Mouse (Mus musculus): ENCODE measurements at regions not wholly inside any gene's neighbourhood (a gene's known extent, or its start where the extent isn't known, plus 50 kb on each side); places are given as distances from the start of the nearest gene placed in this dataset.

GRCm38 (mm10) chr13:112152614-112153550 lies 135.4 kb upstream of the Ankrd55 start:
- Histone ChIP-seq H3K4me1 (replicated peaks) (peaks cover 17% of the 10 kb centered on the region), H3K4me3 (peak overlapping the region; percentile 13; the same call in 1 of the 2 replicates), H3K27ac (peak overlapping the region; percentile 78), H3K9ac (no peak overlapping the region), H3K4me2 (peak overlapping the region; percentile 47), H3K27me3 (no peaks in the 10 kb centered on the region), H3K9me3 (replicated peaks) (no peaks in the 10 kb centered on the region), H3K36me3 (no peaks in the 10 kb centered on the region)
- 12% methylated on average over 27 of the region's 27 CpGs for WGBS
- peak; percentile 83 for ATAC-seq (replicated peaks; ENCODE audit: insufficient number of reproducible peaks, insufficient read depth, low FRiP score, low read depth)

DNA sequence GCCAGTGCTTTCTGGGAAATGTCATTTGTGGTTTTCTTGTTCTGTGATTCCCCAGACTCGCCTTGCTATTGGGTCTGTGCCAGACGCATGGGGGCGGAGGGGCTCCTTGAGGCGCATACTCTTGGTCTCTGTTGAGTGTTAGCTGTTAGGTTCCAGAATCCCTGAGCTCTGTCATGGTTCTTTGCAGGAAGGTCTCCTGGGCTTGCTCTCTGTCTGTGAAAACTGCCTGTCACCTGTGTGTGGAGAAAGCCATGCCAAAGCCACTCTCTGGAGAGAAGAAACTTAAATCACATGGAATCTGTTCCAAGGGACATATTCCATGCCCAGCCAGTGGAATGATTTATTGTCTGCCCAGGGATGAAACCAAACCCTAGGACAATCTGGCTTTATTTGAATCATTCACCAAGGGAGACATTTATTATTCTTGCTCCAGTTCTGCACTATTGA lies 134.5 kb upstream of the Ankrd55 start:
- peak; percentile 69 for ATAC-seq (replicated peaks; ENCODE audit: insufficient number of reproducible peaks, insufficient read depth, low FRiP score, low read depth)
- WGBS, result 3% methylated on average over 4 of the region's 4 CpGs
- no peaks in the 10 kb centered on the region for H3K27me3 ChIP-seq
- no peaks in the 10 kb centered on the region for H3K9me3 ChIP-seq (replicated peaks)
- no peaks in the 10 kb centered on the region for H3K36me3 ChIP-seq
- H3K4me3 ChIP-seq, result no peak overlapping the region
- H3K9ac ChIP-seq, result no peak overlapping the region
- H3K4me1 ChIP-seq (replicated peaks), result peaks cover 17% of the 10 kb centered on the region
- H3K4me2 ChIP-seq, result no peak overlapping the region; the same call in 1 of the 2 replicates
- H3K27ac ChIP-seq, result peak overlapping the region; percentile 78

DNA sequence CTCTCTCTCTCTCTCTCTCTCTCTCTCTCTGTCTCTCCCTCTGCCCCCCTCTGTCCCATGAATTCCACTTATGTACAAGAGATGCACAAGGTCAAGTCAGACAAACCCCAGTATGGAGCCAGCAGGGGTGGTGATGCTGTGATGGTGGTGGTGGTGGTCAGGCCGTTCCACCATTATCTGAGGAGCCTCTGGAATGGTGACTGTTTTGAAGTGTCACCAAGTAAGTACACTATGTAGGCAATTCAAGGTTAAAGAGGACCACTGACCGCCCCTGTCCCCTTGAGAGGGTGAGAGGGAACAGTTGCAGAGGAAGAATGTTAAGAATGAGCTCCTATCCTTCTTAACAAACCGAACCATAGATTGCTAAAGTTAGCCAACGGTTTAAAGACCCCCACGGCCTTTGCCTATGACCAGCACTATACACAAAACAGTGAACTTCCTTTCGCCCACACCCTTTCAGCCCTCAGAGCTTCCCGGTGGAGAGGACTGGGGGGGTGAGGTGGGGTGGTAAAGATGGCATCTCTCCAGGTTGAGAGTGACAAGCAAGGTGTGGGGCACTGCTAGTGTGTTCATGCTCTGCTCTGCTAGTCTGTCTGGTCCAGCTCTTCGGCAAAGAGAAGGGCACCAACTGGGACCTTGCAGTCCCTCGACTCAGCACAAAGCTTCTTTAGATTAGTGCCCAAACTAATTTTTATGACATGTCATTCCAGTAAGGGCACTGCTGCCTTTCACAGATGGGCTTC lies 128.7 kb upstream of the Ankrd55 start:
- WGBS, result 36% methylated on average over 9 of the region's 9 CpGs
- H3K4me2 ChIP-seq, result no peak overlapping the region
- no peak overlapping the region for H3K9ac ChIP-seq

DNA sequence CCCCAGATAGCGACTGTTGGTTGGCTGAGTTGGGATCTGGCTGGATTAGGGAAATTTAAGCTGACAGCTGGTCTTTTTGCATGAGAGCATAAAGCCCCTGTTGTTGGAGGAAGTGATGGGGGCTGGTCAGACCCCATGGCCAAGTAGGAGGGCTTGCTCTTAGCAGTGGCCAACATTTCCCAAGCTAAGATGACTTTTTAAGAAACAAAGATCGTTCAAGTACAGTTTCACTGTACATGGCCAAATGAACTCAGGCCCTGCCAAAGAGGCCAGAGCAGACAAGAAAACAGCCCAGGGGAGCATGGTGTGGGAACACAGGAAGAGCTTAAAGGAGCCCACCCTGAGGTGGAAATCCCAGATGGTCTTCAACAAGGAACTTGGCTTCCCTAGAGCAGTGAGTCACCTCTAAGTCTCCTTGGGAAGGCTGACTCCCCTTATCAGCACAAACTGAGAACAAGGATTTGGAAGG lies 128.0 kb upstream of the Ankrd55 start:
- peak overlapping the region; percentile 78 for H3K27ac ChIP-seq
- no peaks in the 10 kb centered on the region for H3K27me3 ChIP-seq
- no peak overlapping the region for H3K4me2 ChIP-seq
- no peaks in the 10 kb centered on the region for H3K9me3 ChIP-seq (replicated peaks)
- WGBS, result 46% methylated on average over 2 of the region's 2 CpGs
- peak; percentile 79 for ATAC-seq (replicated peaks; ENCODE audit: insufficient number of reproducible peaks, insufficient read depth, low FRiP score, low read depth)
- peaks cover 18% of the 10 kb centered on the region for H3K4me1 ChIP-seq (replicated peaks)
- no peak overlapping the region for H3K9ac ChIP-seq
- H3K4me3 ChIP-seq, result no peak overlapping the region
- no peaks in the 10 kb centered on the region for H3K36me3 ChIP-seq

More for the DNA sequence above, 128.7 kb upstream of the Ankrd55 start:
- Histone ChIP-seq H3K4me1 (replicated peaks) (peaks cover 18% of the 10 kb centered on the region), H3K27ac (peak overlapping the region; percentile 78), H3K36me3 (no peaks in the 10 kb centered on the region), H3K27me3 (no peaks in the 10 kb centered on the region), H3K9me3 (replicated peaks) (no peaks in the 10 kb centered on the region), H3K4me3 (no peak overlapping the region)
- peak; percentile 45 for ATAC-seq (replicated peaks; ENCODE audit: insufficient number of reproducible peaks, insufficient read depth, low FRiP score, low read depth)

DNA sequence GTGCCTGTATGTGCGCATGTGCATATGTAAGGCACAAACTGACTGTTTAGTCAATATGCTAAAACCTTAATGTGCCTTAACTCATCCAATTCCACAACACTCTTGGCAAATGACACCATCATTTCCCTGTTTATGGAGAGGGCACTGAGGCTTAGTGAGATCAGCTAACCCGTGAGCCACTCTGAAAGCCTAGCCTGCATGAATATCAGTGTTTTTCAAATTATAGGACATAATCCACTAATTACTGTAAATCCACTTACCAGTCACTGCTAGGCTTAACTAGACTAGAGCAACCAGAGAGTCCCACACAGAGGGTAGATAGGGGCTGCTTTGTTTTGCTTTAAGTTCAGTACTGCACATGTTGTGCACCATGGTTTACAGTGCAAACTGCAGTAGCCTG lies 127.5 kb upstream of the Ankrd55 start:
- no peak overlapping the region for H3K9ac ChIP-seq
- peaks cover 18% of the 10 kb centered on the region for H3K4me1 ChIP-seq (replicated peaks)
- no peak overlapping the region for H3K4me2 ChIP-seq
- no peak overlapping the region for H3K4me3 ChIP-seq
- H3K36me3 ChIP-seq, result no peaks in the 10 kb centered on the region
- 71% methylated on average over 2 of the region's 2 CpGs for WGBS
- no peaks in the 10 kb centered on the region for H3K27me3 ChIP-seq
- 0 out of 2 replicates have a peak, but pooled peaks have one; percentile 6 for ATAC-seq (replicated peaks; ENCODE audit: insufficient number of reproducible peaks, insufficient read depth, low FRiP score, low read depth)
- H3K9me3 ChIP-seq (replicated peaks), result no peaks in the 10 kb centered on the region
- H3K27ac ChIP-seq, result peak overlapping the region; percentile 78; the same call in 1 of the 2 replicates

DNA sequence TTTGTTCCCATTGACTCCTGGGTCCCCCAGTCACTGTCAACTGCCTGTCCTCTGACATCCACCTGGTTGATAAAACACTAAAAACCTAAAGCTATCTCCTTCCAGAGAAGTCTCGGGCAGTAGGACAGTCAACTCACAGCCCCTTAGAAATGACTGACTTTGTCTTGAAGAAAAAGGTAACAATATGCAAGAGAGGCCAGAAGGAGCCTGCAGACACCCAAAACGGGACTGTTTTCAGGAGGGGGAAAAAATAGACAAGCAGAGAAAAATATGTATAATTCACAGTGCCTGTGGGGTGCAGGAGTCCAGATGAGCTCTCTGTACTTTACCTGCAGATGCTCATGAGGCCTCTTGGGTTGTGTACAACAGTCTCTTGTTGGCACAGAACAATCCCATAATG lies 126.4 kb upstream of the Ankrd55 start:
- Histone ChIP-seq H3K27ac (no peak overlapping the region), H3K27me3 (no peaks in the 10 kb centered on the region), H3K4me1 (replicated peaks) (peaks cover 18% of the 10 kb centered on the region), H3K4me3 (no peak overlapping the region), H3K36me3 (no peaks in the 10 kb centered on the region), H3K4me2 (no peak overlapping the region), H3K9ac (no peak overlapping the region), H3K9me3 (replicated peaks) (no peaks in the 10 kb centered on the region)
- 81% methylated on average over 2 of the region's 2 CpGs for WGBS
- no peak for ATAC-seq (replicated peaks; ENCODE audit: insufficient number of reproducible peaks, insufficient read depth, low FRiP score, low read depth)

DNA sequence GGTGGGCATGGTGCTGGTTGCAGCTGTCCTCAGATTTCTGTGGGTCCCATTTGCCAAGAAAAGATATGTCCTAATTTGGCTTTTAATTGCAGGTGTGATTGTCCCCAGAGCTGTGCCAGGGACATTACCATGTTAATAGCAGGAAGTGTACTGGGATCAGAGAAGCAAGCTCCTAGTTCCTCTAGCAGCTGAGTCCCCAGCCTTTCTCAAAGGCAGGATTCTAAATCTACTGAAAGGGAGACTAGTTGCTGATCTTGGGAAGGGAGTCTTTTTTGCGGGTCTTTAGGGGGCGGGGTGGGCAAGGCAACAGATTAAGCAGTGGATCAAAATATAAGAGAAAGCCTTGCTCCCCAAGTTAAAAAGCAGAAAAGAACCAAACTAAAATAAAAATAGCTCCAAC lies 122.3 kb upstream of the Ankrd55 start:
- 79% methylated on average over 2 of the region's 2 CpGs for WGBS
- no peak overlapping the region for H3K4me3 ChIP-seq
- H3K9ac ChIP-seq, result no peak overlapping the region
- H3K27ac ChIP-seq, result no peak overlapping the region
- no peak overlapping the region for H3K4me2 ChIP-seq
- H3K4me1 ChIP-seq (replicated peaks), result peaks cover 2% of the 10 kb centered on the region; the same call in 1 of the 2 replicates
- no peak for ATAC-seq (replicated peaks; ENCODE audit: insufficient number of reproducible peaks, insufficient read depth, low FRiP score, low read depth)
- H3K27me3 ChIP-seq, result no peaks in the 10 kb centered on the region
- H3K9me3 ChIP-seq (replicated peaks), result no peaks in the 10 kb centered on the region
- H3K36me3 ChIP-seq, result no peaks in the 10 kb centered on the region

DNA sequence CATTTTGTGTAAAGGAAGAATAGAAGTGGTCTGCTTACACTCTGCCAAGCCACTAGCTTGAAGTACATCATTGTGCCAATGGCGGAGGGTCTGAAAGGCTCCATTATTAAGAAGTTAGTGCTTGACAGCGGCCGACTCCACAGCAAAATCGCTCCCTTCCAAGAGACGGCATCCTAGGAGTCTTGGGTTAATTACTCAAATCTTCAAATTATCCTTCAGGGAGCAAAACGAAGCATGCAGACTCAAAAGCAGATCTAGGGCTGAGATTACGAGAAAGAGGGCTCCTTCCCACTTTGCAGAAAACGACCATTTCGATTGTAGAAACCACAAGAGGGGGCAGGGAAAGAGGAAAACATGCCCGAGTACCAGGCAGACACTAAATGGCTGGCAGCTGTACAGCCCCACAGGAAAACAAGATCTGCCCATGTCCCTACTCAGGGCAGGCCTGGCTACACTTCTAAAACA lies 121.9 kb upstream of the Ankrd55 start:
- Histone ChIP-seq H3K4me2 (no peak overlapping the region), H3K27ac (no peak overlapping the region), H3K4me1 (replicated peaks) (no peaks in the 10 kb centered on the region), H3K27me3 (no peaks in the 10 kb centered on the region), H3K36me3 (no peaks in the 10 kb centered on the region), H3K4me3 (no peak overlapping the region), H3K9me3 (replicated peaks) (no peaks in the 10 kb centered on the region), H3K9ac (no peak overlapping the region)
- no peak for ATAC-seq (replicated peaks; ENCODE audit: insufficient number of reproducible peaks, insufficient read depth, low FRiP score, low read depth)
- WGBS, result 71% methylated on average over 10 of the region's 10 CpGs

GRCm38 (mm10) chr13:112168468-112168867 lies 119.8 kb upstream of the Ankrd55 start:
- H3K9me3 ChIP-seq (replicated peaks), result no peaks in the 10 kb centered on the region
- no peak for ATAC-seq (replicated peaks; ENCODE audit: insufficient number of reproducible peaks, insufficient read depth, low FRiP score, low read depth)
- H3K4me3 ChIP-seq, result no peak overlapping the region
- H3K36me3 ChIP-seq, result no peaks in the 10 kb centered on the region
- H3K4me1 ChIP-seq (replicated peaks), result peaks cover 4% of the 10 kb centered on the region; the same call in 1 of the 2 replicates
- H3K9ac ChIP-seq, result no peak overlapping the region
- no peaks in the 10 kb centered on the region for H3K27me3 ChIP-seq
- no peak overlapping the region for H3K4me2 ChIP-seq
- 73% methylated on average over 3 of the region's 3 CpGs for WGBS
- H3K27ac ChIP-seq, result no peak overlapping the region

- Histone ChIP-seq H3K27me3 (no peaks in the 10 kb centered on the region), H3K4me2 (no peak overlapping the region), H3K4me3 (no peak overlapping the region), H3K9ac (no peak overlapping the region), H3K4me1 (replicated peaks) (peaks cover 4% of the 10 kb centered on the region; the same call in 1 of the 2 replicates), H3K9me3 (replicated peaks) (no peaks in the 10 kb centered on the region), H3K36me3 (no peaks in the 10 kb centered on the region), H3K27ac (no peak overlapping the region)
- WGBS, result 87% methylated on average over 3 of the region's 3 CpGs
- ATAC-seq (replicated peaks; ENCODE audit: insufficient number of reproducible peaks, insufficient read depth, low FRiP score, low read depth), result no peak
These were observed 117.4 kb upstream of the Ankrd55 start for GRCm38 (mm10) chr13:112170872-112171271.
